Mouse (Mus musculus) thymus, postnatal 36 days (tissue): ENCODE data around the gene Irf5.

Experiments
- DNase-seq, 2 experiments: peaks; one replicate each; pipeline ENCODE4 v3.0.0; 2022; ENCODE audit warnings: mixed read lengths in 2 of 2

The Irf5 gene

GRCm38 (mm10) chr6:29526281-29527251 lies at the start of gene Irf5:
Gene Irf5, plus strand, starts transcription at chr6:29526625.
- DNase-seq, result peak; percentile 44 to 51

- DNase-seq, result no peak
Observed at GRCm38 (mm10) chr6:29482691-29483090, 43.7 kb upstream of the Irf5 start.

- DNase-seq, result peak; percentile 72 to 79
Observed at GRCm38 (mm10) chr6:29484716-29485559, 41.5 kb upstream of the Irf5 start.

DNA sequence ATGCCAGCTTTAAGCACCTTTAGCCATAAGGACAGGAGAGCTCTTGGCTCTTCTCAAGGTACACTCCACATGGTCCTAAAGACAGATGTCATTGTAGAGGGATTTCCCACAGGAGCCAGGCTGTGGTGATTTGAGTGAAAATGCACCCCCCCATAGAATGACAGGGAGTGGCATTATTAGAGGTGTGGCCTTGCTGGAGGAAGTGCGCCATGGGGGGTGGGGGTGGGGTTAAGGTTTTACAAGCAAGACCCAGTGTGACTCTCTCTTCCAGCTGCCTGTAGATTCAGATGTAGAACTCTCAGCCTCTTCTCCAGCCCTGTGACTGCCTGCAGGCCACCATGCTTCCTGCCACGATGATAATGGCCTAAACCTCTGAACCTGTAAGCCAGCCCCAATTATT lies 40.5 kb upstream of the Irf5 start:
- DNase-seq, result no peak

DNA sequence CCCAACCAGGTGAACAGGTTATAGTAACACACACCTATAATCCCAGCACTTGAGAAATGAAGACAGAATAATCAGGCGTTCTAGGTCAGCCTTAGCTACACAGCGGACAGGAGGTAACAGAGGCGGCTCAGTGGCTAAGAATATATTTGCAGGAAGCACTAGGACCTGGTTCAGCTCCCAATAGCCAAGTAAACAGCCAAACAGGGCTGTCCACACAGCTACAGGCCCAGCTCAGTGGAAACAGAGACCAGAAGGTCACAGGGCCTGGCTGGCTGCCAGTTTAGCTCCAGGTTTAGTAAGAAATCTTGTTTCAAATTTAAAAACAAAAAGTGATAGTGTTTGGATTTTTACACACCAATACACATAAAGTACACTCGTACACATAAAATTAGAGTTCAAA lies 32.3 kb upstream of the Irf5 start:
- DNase-seq, result no peak

DNA sequence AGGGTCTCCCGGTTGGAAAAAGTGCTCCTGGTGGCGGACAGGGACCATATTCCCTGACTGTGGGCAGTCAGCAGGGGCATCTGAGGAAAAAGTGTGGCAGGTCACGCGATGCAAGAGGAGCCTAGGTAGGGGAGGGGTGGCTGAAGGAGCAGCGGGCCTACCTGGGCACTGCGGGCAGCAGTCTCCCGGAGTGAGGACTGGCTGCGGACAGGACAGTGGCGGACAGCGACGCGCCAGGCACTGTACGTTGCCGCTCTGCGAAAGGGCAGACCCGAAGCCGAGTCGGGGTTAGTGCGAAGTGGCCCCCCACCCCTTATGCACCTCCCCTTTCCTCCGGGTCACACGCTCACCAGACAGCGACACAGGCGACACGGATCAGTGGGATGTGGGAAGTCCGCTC lies 30.2 kb upstream of the Irf5 start:
- DNase-seq, result no peak

DNA sequence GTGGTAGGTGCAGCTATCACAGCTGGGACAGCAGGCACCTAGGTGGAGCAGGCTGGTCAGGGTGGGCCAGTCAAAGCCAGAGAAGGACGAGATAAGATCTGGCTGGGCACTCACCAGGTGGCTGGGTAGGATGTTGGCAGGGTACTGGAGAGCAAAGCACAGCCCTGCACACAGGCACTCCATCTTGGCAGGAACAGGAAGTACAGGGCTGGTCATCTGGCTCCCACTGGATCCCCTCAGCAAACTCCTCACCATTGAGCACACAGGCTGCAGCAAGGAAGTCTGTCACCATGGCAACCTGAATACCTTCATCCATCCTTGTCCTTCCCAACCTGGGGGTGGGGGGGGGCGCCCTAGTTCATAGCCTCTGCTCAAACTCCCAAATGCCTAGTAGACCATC lies 28.6 kb upstream of the Irf5 start:
- DNase-seq, result no peak

DNA sequence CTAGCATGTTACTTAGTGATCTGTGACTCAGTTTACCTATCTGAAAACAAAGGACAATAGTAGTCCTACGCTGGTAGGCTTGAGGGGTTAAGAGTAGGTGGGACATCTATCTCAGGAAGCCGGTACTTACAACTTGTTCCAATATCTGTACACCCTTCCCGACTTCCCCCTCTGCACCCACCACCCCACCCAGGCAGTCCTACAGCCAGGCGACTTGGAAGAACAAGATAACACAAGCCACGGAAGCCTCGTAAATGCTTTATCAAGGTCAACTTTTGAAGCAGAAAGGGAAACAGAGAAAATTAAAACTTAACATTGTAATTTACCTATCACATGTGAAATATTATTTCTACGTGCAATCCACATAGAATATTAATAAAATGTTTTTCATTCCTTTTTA lies 26.2 kb upstream of the Irf5 start:
- DNase-seq, result no peak

DNA sequence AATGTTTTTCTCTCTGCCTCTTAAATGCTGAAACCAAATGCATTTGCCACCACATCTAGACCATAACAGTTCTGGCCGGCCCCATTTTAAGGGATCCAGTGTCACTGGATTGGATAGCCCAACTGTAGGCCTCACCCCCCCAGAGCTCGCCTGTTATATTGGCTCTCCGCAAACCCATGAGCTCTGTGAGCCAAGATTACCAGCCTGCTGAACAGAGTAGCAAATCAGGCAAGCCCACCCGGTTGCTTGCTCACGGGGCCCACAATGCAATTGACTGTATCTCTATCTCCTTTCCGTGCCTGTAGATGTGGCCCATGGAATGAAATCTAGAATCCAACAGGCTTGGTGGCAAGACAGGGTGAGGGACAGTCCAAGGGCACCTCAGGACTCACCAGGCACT lies 25.6 kb upstream of the Irf5 start:
- no peak for DNase-seq

DNA sequence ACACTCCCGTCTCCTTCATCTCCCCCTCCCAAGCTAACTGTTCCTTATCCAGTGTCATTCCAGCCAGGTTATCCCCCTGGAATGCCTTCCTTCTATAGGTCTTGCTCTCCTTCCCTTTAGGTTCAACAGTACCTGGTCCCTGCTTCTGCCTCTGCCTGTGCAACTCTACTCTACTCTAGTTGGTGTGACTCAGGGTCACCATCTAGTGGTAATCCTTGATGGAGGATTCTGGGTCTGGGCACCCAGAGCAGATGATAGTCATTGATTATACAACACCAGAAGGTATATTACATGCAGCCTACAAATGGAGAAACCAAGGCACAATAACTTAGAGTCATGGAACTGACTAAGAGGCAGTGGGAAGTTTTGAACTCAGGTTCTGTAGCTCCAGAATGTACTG lies 24.8 kb upstream of the Irf5 start:
- no peak for DNase-seq

DNA sequence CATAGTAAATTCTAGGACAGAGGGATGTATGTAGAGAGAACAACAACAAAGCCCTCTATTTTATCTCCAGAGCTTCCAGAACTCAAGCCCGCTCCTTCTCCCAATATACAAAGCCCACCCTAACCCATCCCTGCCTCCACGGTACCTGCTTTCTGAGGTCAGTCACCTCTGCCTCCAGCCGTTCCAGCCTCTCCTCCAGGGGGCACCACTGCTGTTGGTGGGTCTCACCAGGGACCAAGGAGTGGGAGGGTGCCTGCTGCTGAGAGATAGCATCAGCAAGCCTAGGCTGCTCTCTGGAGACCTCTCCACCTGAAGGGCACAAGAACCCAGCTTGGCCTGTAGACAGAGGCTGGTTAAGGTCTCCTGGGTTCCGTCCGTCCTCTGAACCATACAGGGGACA lies 20.9 kb upstream of the Irf5 start:
- DNase-seq, result peak in 1 of 2 experiments; percentile 13

DNA sequence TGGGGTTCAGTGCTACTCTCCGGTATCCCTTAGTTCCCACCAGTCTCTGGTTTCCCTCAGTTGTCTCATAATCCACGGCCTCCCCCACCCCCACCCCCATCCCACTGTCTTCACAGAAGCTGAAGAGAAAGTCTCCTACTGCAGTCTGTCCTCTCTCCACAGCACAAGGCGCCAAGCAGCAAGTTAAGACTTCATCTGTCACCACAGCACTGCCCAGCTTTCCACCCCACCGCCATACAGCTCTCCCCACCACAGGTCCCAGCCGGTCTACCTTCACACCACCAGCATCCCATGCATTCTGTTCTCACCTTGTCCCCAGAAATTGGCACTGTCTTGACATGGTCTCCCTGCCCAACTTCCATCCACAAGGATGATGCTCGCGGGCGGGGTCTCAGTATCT lies 19.6 kb upstream of the Irf5 start:
- DNase-seq, result no peak

DNA sequence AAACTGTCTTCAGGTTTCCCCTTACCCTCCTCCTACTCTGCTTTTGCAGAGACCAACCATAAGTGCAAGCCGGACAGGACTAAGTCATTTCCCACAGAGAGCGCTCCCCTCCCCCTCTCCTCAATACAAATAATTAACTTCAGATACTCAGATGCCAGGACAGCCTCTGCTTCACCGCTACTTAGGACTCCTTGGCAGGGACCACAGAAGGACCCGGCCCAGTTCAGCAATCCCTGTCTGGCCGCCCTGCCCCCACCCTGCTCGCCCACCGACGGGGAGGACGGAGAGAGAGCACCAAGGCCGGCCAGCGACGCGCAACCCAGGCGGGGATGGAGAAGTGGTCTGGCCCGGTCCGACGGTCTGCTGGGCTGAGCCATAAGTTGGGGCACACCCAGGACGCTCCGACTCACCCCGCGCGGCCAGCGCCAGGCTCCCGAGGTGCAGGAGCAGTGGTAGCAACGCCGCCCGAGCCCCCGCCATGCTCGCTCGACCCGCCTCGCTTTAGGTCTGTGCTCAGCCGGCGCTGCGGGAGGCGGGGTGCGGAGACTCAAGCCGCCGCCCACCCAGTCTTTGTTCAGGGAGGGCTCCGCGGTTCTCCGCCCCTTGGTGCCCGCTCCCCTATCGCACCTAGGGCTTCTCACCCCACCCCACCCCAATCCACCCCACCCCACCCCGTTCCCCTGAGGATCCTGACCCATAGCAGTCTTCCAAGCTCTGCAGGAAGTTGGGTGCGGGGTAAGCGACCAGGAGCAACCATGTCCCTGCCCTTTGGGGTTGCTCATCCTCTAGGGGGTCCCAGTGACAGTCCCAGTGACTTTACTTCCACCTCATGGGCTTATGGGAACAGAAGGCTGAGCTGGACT lies 18.7 kb upstream of the Irf5 start, which contains the start of gene Kcp:
Kcp (minus strand) TSS at position 506 of the 863 bp plus-strand sequence.
- no peak for DNase-seq

DNA sequence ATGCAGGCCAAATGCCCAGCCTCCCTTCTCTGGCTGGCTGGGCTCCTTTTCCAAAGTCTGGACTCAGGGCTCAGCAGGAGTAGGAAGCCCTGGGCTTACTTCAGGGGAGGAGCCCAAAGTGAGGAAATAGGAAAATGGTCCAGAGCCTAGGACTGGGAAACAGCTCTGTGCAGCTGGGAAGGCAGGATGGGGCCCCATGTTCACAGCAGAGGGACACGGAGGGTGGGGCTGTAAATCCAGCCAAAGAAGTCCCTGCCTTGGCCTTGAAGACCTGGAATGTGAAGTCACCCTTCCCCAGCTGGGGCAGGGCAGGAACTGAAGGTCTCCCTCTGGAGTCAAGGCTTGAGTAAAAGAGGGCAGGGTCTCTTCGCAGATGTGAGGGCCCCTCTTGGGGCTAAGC lies 17.3 kb upstream of the Irf5 start:
- no peak for DNase-seq

DNA sequence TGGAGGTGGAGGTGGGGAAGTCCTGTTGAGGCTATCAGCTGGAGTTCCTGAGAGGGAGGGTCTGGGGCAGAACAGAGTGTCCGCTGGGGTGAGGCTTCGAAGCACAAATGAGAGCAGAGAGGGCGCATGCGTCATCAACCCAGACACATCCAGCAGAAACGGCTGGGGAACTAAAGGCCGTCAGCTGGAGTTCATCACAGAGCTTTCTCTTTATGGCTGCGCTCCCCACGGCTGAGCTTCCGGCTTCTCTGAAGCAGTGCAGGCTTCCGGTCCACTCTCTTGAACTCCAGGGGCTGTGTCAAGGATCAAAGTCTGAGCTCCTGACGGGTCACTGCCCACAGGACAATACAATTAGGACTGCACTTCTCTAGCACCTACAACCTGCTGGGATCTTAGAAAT lies 13.1 kb upstream of the Irf5 start:
- peak in 1 of 2 experiments; percentile 34 for DNase-seq

DNA sequence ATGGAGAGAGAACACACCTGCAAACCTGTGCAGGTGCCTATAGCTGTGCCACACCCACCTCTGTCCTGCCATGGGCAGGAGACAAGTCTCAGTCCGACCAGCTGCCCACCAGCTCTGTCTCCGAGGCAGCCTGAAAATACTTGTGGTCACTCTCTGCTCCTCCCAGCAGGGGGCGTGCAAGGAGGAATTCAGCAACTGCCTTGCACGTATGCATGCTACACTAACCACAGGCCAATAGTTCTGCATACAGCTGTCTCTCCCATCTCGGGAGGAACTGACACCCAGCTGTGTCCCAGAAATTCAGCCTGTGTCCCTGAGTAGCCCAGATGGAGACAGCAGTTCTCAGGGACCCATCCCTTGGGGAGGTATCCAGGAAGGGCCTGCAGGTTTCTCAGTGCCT lies 9.3 kb upstream of the Irf5 start:
- peak; percentile 64 to 67 for DNase-seq

- DNase-seq, result no peak
Observed at GRCm38 (mm10) chr6:29522626-29523300, 3.7 kb upstream of the Irf5 start.

DNA sequence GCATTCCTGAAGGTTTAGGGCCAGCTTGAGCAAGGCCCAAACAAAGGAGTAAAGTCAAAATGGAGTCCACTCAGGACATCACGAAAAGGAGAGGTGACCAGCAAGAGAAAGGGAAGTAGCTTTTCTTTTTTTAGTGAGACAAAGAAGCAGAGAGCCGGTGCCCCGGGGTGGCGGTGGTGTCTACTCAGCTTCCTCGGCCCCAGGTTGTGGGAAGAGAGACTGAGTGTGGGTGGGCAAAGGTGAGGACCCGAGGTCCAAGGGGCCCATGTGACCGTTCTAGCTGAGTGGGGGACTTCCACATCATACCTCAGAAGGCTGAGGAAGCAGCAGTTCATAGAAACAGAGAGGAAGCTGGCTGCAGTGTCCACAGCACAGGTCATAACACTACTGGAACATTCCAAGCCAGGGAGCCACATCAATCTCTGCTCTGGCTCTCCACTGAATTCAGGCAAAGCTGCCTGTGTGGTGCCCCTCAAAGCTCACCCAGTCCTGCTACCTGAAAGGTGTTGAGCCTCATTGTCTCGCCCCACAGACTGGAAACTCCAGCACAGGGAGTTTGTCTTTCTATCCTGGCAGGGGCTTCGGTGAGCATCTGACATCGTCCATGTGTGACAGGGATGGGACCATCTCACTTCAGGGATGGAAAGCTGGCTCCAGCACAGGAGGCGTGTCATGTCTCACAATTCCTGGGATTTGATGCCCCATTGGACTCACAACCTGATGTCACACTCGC lies 3.0 kb upstream of the Irf5 start:
- no peak for DNase-seq

DNA sequence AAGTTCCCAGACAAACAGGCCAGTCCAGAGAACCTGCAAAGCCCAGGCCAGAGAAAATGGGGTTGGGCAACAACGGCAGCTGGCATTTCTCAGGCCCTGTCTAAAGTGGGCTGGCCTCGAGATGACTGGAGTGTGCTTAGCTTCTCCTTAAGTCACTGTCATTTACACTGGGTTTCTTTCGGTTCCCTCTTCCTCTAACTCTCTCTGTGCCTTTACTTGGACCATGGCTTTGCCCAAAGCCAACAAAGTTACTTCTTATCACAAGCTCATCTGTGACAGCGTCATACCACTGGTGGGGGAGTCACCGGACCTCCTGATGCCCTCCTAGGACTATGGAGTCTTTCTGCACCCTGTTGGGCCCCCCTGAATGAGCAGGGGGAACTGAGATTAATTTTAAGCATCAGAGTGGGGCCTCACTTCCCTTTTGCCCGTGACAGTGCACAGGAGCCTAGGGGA lies 2.4 kb upstream of the Irf5 start:
- no peak for DNase-seq

- DNase-seq, result peak in 1 of 2 experiments; percentile 27
Observed at GRCm38 (mm10) chr6:29525256-29525655, 1.2 kb upstream of the Irf5 start.
